Mouse (Mus musculus): ENCODE data around the gene Sh3bgrl2.

DNA sequence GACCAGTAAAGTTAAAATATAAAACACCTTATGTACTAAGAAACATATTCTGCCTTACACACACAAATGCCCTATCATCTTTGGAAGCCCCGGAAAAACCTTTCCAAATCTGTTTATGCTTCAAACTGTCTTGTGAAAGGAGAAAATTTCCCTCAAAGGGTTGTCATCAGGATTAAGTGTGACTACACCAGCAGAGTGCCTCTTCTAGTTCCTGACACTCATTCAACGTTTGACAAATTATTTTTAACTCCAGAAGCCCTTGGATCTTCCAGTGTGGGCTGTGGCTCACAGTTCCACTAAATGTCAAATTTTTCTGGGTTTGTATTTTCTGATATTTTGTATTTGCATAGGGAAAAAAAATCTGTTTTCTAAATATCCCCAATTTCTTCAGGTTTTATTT lies 10.6 kb upstream of the Sh3bgrl2 start:
- TF ChIP-seq MYOG (IDR thresholded peaks at IDR 0.05; ENCODE audit: control insufficient read depth in 1 of 3, insufficient read depth in 1 of 3, insufficient read length in 2 of 3, low read depth in 2 of 3) (no peak), MAX (IDR thresholded peaks at IDR 0.05; ENCODE audit: low read depth) (no peak)

All from myocyte (in vitro differentiated cells).